Mouse (Mus musculus): Measurements from ENCODE around the gene Fads1.

The Fads1 gene

DNA sequence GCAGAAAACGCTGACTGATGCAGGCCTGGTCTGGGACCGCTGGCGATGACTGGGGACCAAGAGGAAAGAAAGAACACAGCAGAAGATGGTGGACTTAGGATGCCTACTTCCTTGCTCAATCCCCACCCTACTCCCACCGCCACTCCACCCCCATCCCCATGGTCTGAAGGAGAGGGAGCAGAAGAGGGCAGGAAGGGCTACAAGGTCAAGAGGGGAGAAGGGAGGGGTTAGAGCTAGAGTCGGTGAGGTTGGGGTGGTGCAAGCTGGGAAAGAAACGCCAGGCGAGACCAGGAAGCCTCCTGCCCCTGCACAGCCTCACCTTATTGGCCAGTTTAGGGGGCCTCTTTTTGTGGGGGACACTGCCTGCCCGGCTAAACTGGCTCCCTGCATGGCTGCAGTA, 33.4 kb downstream of the Fads1 start:
- no peak for DNase-seq

DNA sequence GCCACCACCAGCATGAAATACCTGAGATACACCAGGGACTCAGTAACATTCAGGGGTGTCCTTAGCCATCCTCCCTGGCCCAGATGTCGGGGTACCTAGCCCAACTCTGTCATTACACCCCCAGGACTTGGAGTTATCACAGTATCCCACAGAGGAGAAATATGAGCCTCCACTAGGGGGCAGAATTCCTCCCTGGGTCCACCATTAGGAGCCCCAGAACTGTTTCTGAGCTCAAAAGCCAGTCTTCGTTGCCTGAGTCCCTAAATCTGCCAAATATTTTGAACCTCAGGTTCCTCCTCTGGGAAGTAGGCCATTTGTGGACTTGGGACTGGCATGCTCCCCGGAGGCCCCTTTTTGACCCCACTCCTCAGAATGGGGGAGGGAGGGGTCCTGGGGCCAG, 36.4 kb downstream of the Fads1 start:
- peak; percentile 73 for DNase-seq

DNA sequence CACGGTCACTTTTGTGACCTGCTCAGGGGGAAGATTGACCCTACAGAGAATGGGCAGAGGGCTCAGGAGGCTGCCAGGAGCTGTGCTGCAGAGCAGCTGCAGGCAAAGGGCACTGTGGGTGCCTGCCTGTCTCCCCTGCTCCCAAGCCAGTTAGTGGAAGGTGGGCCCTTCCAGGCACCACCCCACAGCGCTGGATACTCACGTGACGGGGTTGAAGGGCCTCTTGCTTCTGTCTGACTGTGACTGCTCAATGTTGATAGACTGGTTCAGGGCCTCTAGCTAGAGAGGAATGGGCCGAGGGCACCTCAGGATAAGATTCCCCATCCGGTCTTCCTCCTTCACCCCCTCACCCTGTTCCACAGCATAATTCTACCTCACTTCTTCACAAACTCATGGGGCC, 36.9 kb downstream of the Fads1 start:
- no peak for DNase-seq

DNA sequence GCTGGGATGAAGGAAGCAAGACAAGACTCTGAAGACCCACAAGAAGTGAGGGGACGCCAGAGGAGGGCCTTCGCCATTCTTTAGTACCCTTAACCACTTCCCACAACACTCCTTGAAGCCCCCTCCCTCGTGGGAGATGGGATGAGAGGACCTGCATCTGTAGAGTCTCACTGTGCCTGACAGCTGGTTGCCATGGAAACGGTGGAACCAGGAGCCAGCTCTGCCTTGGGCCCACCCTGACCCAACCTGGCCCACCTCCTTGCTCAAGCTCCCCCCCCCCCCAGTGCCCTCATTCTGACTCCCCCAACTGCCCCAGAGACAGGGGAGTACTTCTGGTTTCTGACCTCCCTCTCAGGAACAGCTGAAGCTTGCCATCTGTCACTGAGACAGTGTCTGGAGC, 38.9 kb downstream of the Fads1 start:
- DNase-seq = peak; percentile 44

DNA sequence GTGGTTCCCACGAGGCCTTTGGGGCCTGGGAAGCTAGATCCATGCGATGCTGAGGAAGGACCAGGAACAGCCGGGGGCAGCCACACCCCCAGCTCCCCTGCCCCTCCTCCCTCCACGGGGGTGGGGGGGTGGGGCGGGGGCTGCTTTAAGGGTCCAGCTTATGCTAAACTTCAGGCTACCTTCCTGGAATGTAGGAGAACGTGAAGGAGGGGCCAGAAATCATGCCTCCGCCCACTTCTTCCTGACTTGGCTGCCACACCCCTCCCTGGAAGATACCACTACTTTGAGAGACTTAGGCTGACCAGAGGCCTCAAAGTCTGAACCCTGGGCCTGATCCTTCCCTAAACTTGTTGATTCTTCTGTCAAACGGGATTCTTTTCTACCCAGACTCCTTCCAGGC, 40.0 kb downstream of the Fads1 start:
- no peak for DNase-seq

DNA sequence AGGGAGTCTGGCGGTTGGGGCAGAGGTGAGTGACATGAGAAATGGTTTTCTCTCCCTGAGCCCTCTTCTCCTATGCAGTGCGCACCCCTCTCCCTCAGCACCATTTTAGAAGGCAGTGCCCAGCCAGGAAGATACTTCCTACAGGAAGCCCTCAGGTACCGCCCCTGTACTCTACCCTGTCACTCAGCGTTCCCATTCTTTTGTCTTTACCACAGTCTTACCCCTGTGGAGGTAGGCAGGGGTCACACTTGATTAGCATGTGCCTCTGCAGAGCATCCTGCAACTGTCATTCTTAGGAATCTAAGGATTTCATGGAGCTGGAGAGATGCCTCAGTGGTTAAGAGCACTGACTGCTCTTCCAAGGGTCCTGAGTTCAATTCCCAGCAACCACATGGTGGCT, 40.9 kb downstream of the Fads1 start:
- no peak for DNase-seq

DNA sequence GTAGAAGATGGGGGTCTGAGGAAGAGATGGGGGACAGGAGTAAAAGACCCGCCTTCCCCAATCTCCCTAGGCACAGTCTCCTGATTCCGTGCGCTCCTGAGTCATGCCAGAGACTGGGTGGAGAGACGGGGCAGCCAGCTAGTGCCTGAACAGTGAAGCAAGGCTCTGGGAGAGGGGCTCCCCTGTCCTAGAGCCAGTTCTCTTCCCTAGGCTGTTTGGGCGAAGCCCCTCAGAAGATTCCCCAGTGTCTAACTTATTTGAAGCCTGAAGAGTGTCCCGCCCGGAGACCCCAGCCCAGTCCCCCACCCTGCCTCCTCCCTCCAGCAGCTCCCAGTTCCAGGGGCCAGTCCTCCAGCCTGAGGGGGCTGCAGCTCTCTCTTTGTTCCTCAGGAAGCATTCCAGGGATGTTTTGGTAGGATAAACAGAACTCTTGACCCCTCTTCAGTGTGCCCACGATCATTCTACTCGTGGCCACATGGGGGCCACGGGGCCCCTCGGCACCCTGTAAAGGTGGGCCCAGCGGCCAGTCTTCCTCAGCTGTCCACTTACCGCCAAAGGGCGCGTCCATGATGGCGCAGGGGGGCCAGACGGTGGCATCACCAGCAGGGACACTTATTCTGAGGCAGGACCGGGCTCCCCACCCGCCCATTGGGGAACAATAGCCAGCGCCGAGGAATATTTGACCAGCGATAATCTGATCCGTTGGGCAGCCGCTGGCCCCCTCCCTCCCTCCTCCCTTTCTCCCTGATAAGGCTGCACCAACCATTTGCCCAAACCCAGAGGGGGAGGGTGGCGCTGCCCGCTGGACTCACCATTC, 42.2 kb downstream of the Fads1 start:
- DNase-seq = peak; percentile 60

DNA sequence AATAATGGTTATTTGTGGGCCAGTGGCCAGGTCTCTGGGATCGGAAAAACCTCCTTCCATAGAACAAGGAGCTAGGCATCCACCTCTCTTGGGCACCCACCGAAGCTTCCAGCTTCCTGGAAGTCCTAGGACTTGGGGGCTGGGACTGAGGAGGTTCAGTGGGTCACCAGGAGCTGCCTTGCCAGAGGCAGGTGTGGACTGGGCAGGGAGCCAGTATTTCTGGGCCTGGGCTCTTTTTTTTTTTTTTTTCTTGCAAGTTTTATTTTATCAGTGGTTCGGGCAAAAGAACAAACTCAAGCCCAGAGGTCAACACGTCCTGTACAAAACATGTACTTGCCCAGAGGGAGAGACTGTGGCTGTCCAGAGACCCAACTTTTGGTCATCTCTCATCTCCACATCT, 43.1 kb downstream of the Fads1 start:
- DNase-seq = no peak

DNA sequence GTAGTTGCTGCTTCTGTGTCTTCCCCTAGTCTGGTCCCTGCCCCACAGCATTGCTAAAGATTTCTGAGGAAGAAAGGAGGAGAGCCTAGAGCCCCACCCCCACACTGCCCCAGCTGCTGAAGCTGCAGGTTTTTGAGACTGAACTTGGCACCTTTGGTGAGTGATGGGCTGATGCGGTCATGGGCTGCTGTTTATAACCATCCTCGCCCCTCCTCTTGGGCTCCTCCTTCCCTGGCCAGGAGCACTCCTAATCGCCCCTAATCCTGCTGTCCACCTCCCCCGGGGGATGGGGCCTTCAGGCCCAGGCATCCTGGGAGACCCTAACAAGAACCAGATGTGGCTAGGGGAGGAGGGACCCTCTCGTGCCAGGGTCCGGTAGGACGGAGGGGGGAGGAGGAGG, 48.3 kb downstream of the Fads1 start:
- DNase-seq = peak; percentile 36

DNA sequence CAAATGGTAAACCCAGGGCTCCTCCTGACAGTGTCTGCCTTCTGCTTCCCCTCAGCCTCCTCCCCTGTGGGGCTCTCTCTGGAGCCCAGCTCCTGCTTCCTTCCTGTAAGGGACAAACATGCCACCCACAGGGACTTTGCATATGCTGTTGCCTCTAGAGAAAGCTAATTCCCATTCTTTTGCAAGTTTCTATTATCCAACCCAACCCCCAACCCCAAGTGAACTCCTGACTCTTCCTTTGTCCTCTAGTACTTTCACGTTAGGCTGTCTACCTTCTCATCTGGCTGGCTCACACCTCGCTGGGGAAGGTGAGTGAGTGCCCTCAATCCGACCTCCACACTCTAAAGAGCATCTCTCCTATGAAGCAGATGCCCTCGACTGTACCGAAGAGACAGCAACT, 49.2 kb downstream of the Fads1 start:
- DNase-seq = no peak

DNA sequence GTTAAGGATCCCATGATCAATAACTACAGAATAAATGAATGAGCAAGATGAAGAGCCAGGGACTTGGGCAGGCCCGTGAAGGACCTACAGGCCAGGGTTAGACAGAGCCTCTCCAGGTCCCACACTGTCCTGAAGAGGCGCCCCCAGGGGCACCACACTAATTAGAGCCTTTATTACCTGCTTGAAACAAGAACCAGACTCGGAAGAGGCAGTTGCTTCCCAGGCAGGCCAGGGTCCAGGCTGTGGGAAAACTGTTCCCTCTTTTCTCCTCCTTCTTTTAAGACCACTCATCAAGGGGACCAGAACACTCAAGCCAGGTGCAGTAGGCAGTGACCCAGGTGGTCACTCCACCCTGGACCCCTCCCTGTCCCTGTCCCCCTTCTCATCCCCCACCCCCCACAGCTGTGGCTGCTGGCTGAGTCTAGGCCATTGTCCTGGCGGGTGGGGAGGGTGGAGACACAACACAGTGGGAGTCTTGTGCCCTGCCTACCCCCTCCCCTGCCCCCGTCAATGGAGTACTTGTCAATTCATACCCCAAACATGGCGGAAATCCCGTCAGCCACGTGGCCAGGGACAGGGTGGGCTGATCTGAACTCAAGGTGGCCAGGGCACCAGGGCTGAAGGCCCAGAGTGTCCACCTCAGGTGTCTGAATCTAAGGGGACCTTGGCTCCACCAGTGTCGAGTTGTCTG, 49.8 kb downstream of the Fads1 start:
- DNase-seq = no peak

DNA sequence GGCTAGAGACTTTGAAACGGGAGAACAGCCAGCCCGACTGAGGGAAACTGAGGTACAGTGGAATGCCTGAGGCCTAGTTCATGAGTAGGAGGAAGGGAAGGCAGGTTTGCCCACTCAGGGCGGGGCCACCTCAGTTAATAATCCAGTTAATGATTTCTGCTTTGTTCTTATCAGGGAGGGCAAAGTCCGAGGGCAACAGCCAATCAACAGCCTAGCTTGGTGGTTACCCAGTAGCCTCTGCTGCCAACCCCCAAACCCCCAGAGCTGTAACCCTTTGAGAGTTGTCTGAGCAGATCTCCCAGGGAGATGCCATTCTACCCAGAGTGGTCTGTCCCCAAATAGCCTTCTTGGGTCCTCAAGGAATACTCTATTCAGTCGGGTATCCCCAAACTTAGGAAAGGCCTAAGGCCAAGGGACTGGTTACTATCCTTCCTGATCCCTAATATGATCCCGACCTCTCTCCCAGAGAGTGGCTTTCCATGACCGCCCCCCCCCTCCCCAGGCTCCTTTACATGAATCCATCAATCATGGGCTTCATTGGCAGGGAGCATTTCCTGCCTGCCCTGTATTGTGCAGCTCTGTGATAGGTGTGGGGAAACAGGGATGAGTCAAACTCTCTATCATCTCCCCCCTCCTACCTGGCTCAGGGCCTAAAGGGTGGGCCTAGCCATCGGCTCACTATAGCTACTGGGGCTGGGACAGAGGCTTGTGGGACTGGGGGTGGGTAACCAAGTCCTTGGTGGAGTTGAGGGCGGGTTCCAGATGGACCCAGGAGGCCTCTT, 53.3 kb downstream of the Fads1 start:
- no peak for DNase-seq

DNA sequence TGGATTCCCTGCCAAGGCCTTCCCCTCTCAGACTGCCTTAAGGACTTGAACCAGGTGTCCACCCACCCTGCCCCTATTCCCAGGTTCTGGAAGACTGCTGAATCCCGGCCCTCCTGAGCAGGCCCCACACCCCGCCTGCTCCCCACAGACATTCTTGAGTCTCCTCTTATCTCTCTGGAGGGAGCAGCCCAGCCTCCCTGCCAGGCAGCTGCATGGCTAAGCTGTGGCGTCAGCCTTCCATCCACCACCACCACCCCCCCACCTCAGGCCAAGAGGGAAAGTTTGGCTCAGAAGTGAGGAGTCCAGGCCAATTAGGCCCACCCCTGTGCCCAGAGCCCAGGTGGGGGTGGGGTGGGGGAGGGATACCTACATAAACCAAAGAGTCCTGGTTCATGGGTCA, 55.8 kb downstream of the Fads1 start:
- DNase-seq = no peak

DNA sequence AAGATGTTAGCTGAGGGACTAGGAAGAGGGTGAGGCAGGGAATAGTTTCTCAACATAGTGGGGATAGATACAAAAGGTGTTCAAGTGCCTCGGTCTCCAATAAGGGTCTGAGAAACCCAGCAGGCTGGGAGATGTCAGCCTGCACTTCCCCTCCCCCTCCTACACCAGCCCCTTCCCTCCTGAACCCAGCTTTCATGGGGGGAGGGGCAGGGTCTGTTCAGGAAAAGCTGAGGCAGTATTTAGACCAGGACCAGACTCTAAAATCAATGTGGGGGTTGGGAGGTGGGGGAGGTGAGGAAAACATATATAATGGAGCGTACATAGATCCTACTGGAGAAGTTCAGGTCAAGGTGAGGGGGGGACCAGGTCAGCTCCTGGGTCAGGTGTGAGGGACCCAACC, 56.7 kb downstream of the Fads1 start:
- no peak for DNase-seq

DNA sequence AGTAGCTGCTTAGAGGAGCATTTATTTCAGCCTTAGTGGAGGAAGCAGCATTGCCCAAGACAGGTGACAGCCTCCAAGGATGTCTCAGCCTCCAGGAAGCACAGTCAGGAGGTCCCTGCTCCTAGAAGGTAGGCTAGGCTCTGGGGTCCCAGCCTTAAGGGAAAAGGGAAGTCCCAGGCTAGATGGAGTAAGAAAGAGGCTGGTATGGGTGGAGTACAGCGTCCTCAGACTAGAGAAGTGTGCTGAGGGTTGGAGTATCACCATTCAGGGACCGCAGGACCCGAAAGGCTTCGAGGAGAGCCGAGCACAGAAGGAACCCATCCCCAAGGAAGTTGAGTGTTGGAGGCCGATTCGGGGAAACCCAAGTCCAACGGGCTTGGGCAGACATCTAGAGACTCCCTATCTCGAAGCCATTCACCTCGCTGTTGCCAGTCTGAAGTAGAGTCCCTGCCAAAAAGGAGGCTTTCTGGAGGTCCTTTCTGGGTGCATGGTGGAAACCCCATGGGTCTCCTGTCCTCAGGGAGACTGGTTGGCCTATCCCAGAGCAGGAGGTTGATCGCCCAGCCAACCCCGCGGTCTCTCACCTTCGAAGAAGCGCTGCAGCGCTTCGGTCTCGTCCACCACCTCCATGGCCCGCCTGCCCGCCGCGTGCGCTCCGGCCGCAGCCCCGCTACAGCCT, 57.4 kb downstream of the Fads1 start:
- DNase-seq = no peak

DNA sequence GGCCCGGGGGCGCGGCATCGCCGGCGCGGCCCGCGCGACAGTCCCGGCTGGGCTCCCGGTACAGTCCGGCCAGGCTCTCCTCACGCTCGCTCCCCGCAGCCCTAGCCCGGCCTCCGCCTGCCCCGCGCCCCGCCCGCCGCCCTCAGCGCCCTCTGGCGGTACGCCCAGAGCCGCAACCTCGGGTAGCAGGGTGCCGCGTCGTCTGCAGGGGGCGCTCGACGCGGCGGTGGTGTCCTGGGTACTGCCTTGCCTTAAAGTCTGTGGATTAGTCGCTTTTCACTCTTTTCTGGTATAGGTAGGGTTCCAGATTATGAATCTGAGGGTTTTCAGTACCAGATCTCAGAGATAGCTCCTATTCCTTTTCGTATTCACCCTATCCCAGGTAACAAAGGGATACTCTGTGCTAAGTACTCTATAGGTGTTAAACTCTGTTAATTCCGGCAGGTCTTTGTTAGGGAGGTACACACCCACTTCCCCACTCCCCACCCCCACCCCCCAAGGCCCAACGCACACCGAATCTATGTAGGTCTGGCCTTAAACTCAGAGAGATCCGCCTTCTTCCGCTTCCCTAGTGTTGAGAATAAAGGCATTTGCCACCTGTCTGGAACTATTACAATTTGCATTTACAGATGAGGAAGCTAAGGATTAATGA, 58.1 kb downstream of the Fads1 start, which contains the start of gene Myrf:
TSS of gene Myrf (minus strand) at position 95 of the 652 bp plus-strand sequence.
- DNase-seq = peak; percentile 86

DNA sequence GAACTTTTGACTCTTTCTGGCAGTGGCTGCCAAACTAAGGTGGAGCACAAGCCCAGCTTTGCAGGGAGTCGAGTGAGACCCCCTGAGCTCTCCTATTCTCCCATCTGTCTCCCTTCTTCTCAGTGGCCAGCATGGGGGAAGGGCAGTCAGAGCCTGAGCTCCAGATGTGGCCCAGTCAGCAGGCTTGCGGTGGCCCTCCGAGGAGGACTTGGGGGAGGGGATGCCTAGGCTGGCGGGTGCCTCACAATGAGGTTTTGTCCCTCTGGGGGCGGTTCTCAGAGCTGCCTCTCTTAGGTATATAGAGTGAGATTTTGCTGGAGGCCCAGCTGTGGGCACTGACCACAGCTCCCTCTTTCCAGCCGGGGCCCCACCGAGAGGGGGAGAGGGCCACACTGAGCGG, 60.2 kb downstream of the Fads1 start:
- peak; percentile 35 for DNase-seq

DNA sequence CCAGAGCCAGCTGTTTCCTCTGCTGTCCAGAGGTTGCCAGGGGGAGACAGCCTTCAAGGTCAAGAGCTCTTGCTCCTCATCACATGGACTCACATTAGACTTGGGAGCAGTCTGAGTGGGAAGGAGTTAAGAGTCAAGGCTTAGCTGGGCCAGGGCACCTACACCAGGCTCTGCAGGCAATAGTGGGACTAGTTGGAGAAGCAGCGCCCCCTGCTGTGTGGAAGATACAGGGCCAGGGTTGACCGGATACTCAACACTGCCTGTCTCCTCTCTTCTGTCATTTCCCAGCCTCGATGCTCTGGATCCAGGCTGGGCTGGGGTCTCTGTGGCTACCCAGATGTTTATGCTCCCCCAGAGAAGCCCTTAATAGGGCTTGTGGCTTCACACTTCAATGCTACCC, 61.5 kb downstream of the Fads1 start:
- DNase-seq = peak; percentile 40
